Mouse (Mus musculus): ENCODE data around the gene Etnk2. TPM values are rescaled to one million over a fixed set of nuclear protein-coding genes. Genes with fewer than 3 reads are reported as not detected.

Gene Etnk2
- polyA plus RNA-seq, 1 experiment from 2014 or later, result 2.8 TPM

DNA sequence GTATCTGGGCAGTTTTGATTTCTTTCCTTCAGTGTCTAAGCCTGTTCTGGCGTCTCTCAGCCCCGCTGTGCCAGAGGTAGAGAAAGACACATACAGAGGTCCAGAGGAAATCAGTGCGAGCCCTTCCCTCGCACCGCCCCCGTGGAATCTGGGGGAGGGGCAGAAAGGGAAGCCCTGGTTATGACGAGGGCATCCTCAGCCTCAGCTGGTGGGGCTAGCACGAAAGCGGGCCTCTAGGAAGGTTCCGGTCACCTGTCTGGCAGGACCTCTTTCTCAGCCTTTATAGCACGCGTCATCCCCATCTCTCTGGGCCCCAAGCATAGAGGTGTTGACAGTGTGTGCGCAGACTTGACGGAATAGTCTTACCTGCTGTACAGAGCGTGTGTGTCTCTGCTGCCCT is 7.5 kb upstream of the Etnk2 start:
- WGBS, result 57% methylated on average over 15 of the region's 15 CpGs
- H3K27me3 ChIP-seq (ENCODE audit: control insufficient read depth, insufficient read depth, low read length), result no peaks in the 10 kb centered on the region
- H3K36me3 ChIP-seq (ENCODE audit: control insufficient read depth, insufficient read depth, low read length), result no peaks in the 10 kb centered on the region
- no peaks in the 10 kb centered on the region for H3K4me1 ChIP-seq (replicated peaks; ENCODE audit: control insufficient read depth, insufficient read depth)
- H3K4me2 ChIP-seq (replicated peaks; ENCODE audit: low read depth), result no peak overlapping the region
- H3K9me3 ChIP-seq (ENCODE audit: control insufficient read depth, low read length), result no peaks in the 10 kb centered on the region
- H3K27ac ChIP-seq (replicated peaks), result no peak overlapping the region
- no peak overlapping the region for H3K9ac ChIP-seq (ENCODE audit: low read length)
- H3K4me3 ChIP-seq (ENCODE audit: low read depth, low read length), result no peak overlapping the region
- TF ChIP-seq EP300 (optimal IDR thresholded peaks at IDR 0.05) (no peak), CTCF (IDR thresholded peaks at IDR 0.05; ENCODE audit: low read depth) (no peak)
- DNase-seq (ENCODE audit: low spot score) (peak; percentile 12), ATAC-seq (ENCODE audit: low FRiP score, low TSS enrichment) (no peak)

DNA sequence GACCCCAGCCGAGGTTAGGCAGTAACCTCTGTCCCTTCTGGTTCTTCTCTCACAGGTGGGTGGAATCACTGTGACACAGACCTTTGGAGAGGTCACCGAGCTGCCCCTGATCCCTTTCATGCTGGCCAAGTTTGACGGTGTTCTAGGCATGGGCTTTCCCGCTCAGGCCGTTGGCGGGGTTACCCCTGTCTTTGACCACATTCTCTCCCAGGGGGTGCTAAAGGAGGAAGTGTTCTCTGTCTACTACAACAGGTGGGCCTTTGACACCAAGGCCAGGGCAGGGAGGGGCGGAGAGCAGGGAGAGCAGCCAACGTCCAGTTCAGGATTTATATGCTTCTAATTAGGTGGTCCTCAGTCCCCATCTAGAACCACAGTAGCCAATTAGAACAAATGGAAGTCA is 7.0 kb upstream of the Etnk2 start:
- TF ChIP-seq EP300 (optimal IDR thresholded peaks at IDR 0.05), result no peak
- TF ChIP-seq CTCF (IDR thresholded peaks at IDR 0.05; ENCODE audit: low read depth), result no peak
- DNase-seq (ENCODE audit: low spot score), result peak; percentile 11
- no peaks in the 10 kb centered on the region for H3K9me3 ChIP-seq (ENCODE audit: control insufficient read depth, low read length)
- H3K27ac ChIP-seq (replicated peaks), result no peak overlapping the region
- no peaks in the 10 kb centered on the region for H3K36me3 ChIP-seq (ENCODE audit: control insufficient read depth, insufficient read depth, low read length)
- no peak for ATAC-seq (ENCODE audit: low FRiP score, low TSS enrichment)
- no peaks in the 10 kb centered on the region for H3K27me3 ChIP-seq (ENCODE audit: control insufficient read depth, insufficient read depth, low read length)
- H3K4me1 ChIP-seq (replicated peaks; ENCODE audit: control insufficient read depth, insufficient read depth), result no peaks in the 10 kb centered on the region
- WGBS, result 64% methylated on average over 8 of the region's 8 CpGs
- H3K4me3 ChIP-seq (ENCODE audit: low read depth, low read length), result no peak overlapping the region
- no peak overlapping the region for H3K4me2 ChIP-seq (replicated peaks; ENCODE audit: low read depth)
- no peak overlapping the region for H3K9ac ChIP-seq (ENCODE audit: low read length)

DNA sequence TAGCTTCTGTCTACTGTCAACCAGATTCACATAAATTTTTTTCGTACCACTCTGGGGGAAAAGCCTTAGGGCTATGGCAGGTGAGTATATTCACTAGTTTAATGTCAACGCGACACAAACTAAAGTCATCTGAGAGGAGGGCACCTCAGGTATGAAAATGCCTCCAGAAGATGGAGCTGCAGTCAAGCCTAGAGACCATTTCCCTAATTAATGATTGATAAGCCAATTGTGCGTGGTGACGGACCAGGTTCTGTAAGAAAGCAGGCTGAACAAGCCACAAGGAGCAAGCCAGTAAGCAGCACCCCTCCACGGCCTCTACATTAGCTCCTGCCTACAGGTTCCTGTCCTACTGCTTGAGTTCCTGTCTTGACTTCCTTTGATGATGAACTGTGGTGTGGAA is 2.4 kb upstream of the Etnk2 start:
- H3K27ac ChIP-seq (replicated peaks), result no peak overlapping the region
- TF ChIP-seq CTCF (IDR thresholded peaks at IDR 0.05; ENCODE audit: low read depth) (no peak), EP300 (optimal IDR thresholded peaks at IDR 0.05) (no peak)
- no peaks in the 10 kb centered on the region for H3K4me1 ChIP-seq (replicated peaks; ENCODE audit: control insufficient read depth, insufficient read depth)
- no peak overlapping the region for H3K9ac ChIP-seq (ENCODE audit: low read length)
- H3K4me2 ChIP-seq (replicated peaks; ENCODE audit: low read depth), result no peak overlapping the region
- H3K9me3 ChIP-seq (ENCODE audit: control insufficient read depth, low read length), result no peaks in the 10 kb centered on the region
- H3K4me3 ChIP-seq (ENCODE audit: low read depth, low read length), result no peak overlapping the region
- WGBS, result 86% methylated on average over 6 of the region's 6 CpGs
- ATAC-seq (ENCODE audit: low FRiP score, low TSS enrichment) (no peak), DNase-seq (ENCODE audit: low spot score) (no peak)
- no peaks in the 10 kb centered on the region for H3K27me3 ChIP-seq (ENCODE audit: control insufficient read depth, insufficient read depth, low read length)
- no peaks in the 10 kb centered on the region for H3K36me3 ChIP-seq (ENCODE audit: control insufficient read depth, insufficient read depth, low read length)

DNA sequence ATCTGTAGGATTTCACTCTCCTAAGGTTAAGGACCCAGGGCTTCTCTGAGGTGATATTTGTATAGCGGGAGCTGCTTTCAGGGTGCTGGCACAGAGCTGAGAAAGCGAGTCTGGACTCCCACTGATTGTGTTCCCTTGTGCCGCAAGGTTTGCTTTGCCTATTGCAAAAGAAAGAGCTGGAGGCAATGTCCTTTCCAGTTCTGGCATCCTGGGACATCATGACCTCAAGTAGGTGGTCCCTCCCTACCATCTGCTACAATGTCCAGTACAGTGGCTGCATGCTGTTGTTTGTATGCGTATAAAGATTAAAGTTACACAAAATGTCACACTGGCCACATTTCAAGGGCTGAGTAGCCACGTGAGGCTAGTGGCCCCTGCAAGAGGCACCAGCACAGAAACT is 1.3 kb upstream of the Etnk2 start:
- TF ChIP-seq CTCF (IDR thresholded peaks at IDR 0.05; ENCODE audit: low read depth) (no peak), EP300 (optimal IDR thresholded peaks at IDR 0.05) (no peak)
- DNase-seq (ENCODE audit: low spot score) (no peak), ATAC-seq (ENCODE audit: low FRiP score, low TSS enrichment) (no peak)
- no peaks in the 10 kb centered on the region for H3K36me3 ChIP-seq (ENCODE audit: control insufficient read depth, insufficient read depth, low read length)
- no peaks in the 10 kb centered on the region for H3K9me3 ChIP-seq (ENCODE audit: control insufficient read depth, low read length)
- no peak overlapping the region for H3K4me3 ChIP-seq (ENCODE audit: low read depth, low read length)
- no peaks in the 10 kb centered on the region for H3K27me3 ChIP-seq (ENCODE audit: control insufficient read depth, insufficient read depth, low read length)
- H3K4me1 ChIP-seq (replicated peaks; ENCODE audit: control insufficient read depth, insufficient read depth), result no peaks in the 10 kb centered on the region
- no peak overlapping the region for H3K27ac ChIP-seq (replicated peaks)
- H3K4me2 ChIP-seq (replicated peaks; ENCODE audit: low read depth), result no peak overlapping the region
- WGBS, result 82% methylated on average over 5 of the region's 5 CpGs
- no peak overlapping the region for H3K9ac ChIP-seq (ENCODE audit: low read length)

DNA sequence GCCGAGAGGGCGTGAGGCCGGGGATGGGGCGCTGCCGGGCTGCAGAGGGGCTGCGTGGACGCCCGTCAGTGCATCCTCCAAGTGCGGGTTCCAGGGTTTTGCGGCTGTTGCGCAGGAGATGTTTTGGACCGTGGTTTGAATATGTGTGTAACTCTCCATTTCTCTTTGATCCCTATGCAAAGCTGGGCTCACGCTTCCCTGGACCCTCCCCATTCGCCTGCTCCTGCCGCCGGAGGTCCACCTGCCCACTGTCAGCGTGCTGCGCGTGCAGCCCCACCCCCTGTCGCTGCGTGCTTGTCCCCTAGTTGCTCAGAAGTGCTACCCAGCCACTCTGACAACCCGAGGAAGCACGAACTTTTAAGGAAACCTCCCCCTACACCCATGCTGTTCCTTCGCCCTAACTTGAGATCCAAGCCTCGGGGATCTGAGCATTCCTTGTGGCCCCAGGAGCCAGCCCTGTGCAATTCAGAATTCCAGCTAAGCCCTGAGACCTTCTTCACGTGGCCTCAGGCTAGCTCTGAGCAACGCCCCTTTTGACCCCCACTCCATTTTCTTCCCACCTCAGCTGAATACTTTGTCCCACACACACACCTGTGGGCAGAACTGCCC is 754 bp downstream of the Etnk2 start:
- H3K27ac ChIP-seq (replicated peaks), result no peak overlapping the region
- H3K27me3 ChIP-seq (ENCODE audit: control insufficient read depth, insufficient read depth, low read length), result no peaks in the 10 kb centered on the region
- no peak for DNase-seq (ENCODE audit: low spot score)
- peak overlapping the region; percentile 98 for H3K4me2 ChIP-seq (replicated peaks; ENCODE audit: low read depth)
- TF ChIP-seq CTCF (IDR thresholded peaks at IDR 0.05; ENCODE audit: low read depth) (no peak), EP300 (optimal IDR thresholded peaks at IDR 0.05) (no peak)
- no peaks in the 10 kb centered on the region for H3K9me3 ChIP-seq (ENCODE audit: control insufficient read depth, low read length)
- H3K9ac ChIP-seq (ENCODE audit: low read length), result peak overlapping the region; percentile 64
- H3K36me3 ChIP-seq (ENCODE audit: control insufficient read depth, insufficient read depth, low read length), result no peaks in the 10 kb centered on the region
- H3K4me3 ChIP-seq (ENCODE audit: low read depth, low read length), result peak overlapping the region; percentile 59
- no peaks in the 10 kb centered on the region for H3K4me1 ChIP-seq (replicated peaks; ENCODE audit: control insufficient read depth, insufficient read depth)
- 3% methylated on average over 27 of the region's 27 CpGs for WGBS
- no peak for ATAC-seq (ENCODE audit: low FRiP score, low TSS enrichment)

DNA sequence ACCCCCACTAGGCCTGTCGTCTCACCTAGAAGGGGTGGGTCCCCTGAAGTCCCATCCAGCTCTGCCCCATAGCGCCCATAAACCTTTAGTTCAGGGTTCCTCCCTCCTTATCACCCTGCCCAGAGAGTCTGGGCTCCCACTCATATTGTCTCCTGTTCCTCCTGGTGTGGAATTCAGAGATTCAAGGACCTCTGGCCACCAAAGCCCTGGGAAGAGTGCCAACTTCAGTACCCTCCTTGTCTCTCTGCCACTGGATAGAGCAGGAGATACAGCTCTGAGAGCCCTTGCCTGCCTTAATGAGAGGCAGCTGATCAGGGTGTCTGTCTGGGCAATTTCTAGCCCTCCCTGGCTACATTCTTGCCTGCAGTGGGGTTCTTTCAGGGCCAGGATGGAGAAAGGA is 1.5 kb downstream of the Etnk2 start:
- H3K27ac ChIP-seq (replicated peaks), result no peak overlapping the region
- ATAC-seq (ENCODE audit: low FRiP score, low TSS enrichment) (no peak), DNase-seq (ENCODE audit: low spot score) (no peak)
- WGBS, result 53% methylated on average over 2 of the region's 2 CpGs
- no peak overlapping the region for H3K4me3 ChIP-seq (ENCODE audit: low read depth, low read length)
- H3K4me2 ChIP-seq (replicated peaks; ENCODE audit: low read depth), result no peak overlapping the region
- no peak overlapping the region for H3K9ac ChIP-seq (ENCODE audit: low read length)
- no peaks in the 10 kb centered on the region for H3K9me3 ChIP-seq (ENCODE audit: control insufficient read depth, low read length)
- TF ChIP-seq EP300 (optimal IDR thresholded peaks at IDR 0.05) (no peak), CTCF (IDR thresholded peaks at IDR 0.05; ENCODE audit: low read depth) (no peak)
- no peaks in the 10 kb centered on the region for H3K36me3 ChIP-seq (ENCODE audit: control insufficient read depth, insufficient read depth, low read length)
- no peaks in the 10 kb centered on the region for H3K4me1 ChIP-seq (replicated peaks; ENCODE audit: control insufficient read depth, insufficient read depth)
- no peaks in the 10 kb centered on the region for H3K27me3 ChIP-seq (ENCODE audit: control insufficient read depth, insufficient read depth, low read length)

Data from stomach, postnatal 0 days (tissue).